Mouse (Mus musculus): ENCODE data around the gene Prkg1.
A peak's percentile ranks its signal among the peaks of the same experiment; 100 is the strongest.

Gene Prkg1

DNA sequence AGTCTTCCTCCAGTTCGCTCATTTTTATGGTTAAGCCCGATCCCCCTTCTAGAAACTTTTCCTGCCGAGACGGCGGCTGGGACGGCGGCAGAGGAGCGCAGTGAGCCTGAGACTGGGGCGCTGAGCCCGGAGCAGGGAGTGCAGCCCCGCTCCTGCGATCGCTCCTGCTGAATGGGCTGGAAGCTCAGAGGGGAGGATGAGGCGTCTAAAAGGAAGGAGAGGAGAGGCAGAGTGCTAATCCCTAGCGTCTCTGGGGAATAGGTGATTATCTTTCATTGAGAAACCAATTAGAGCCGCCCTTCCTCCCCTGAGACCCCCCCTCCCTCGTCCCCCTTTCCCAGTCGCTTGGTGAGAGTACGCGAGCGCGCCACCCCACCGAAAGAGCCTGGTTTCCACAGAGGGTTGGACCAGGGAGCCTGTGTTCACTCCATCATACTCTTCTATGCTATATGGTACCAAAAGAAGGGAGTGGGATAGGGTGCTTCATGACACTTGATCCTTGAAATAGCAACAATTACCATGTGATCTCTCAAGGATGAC is at the start of gene Prkg1:
Gene Prkg1, minus strand, starts transcription at position 233 of the 540 bp plus-strand sequence.
- peak; percentile 68 for DNase-seq (ENCODE audit: low read depth, low spot score)

DNA sequence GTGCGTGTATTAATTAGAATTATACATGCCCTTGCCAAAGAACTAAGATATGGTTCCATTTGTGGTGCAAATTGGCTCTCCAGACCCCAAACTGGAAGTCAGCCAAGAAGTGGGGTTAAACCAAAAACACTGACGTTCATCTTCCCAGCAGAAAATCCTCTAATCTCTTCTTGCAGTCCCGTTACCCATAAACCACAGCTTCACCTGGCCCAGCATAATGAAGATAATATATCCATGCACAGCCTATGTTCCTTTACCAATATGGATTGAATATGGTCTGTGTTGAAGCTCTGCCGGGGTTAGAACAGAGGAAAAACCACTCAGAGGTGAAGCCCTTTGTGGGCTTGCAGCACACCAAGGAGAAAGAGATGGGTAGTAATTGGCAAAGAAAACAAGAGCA is 48.3 kb upstream of the Prkg1 start:
- no peak for DNase-seq (ENCODE audit: low read depth, low spot score)

DNA sequence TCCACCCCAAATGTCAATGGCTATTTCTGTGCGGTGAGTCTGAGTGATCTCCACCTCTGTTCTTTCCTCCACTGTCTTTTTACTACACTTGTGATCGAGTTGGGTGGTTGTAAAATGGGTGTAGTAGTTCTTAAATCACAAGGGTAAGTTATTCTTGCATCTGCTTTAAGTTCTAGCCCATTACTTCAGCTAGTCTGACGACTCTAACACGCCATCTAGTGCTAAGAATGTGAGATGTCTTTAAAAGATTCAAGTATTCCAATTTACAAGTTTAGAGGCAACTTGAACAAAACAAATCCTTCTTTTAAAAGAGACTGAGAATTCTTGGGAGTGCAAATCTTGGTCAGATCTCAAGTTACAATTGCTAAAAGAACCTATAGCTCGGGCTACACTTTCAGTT is 46.5 kb upstream of the Prkg1 start:
- DNase-seq (ENCODE audit: low read depth, low spot score), result peak; percentile 70

DNA sequence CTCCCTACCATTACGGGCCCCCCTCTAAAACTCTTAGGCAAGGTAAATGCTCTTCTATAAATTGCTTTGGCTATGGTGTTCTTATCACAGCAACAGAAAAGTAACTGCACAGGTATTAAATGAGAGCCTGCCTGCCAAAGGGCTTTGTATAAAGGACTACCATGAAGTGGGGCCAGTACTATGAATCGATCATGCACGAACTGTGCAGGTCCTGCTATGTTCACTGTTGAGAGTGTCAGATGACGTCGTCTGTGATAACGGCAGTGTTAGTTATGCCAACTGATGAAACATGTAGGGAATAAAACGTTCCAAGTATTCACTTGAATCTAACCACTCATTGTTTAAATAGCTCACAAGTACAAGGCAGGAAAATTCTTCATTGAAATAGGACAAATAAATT is 40.6 kb upstream of the Prkg1 start:
- DNase-seq (ENCODE audit: low read depth, low spot score), result no peak

DNA sequence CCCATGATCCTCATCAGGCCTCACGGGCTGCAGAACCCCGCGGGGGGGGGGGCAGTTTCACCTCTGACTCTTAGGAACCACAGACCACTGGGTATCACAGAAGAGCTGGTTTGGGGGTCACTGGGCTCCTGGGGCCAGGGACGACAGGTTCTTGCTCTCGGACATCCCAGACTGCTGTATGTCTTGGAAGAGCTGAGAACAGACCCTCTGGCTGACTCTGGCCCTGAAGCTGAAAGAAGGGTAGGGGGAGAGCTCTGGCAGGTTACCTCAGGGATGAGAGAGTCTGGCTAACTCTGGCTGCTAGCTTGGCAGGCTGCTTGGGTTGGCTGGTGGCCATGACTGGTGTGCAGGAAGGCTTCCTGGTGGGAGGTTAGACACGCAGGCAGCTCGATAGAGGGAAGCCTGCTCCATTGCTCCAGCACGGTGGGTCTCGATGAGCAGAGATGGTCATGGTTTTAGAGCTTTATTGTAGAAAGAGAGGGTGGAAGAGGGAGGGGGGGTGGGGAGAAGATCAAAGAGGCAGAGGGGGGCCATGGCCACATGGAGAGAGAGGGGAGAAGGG is 30.7 kb upstream of the Prkg1 start:
- no peak for DNase-seq (ENCODE audit: low read depth, low spot score)

DNA sequence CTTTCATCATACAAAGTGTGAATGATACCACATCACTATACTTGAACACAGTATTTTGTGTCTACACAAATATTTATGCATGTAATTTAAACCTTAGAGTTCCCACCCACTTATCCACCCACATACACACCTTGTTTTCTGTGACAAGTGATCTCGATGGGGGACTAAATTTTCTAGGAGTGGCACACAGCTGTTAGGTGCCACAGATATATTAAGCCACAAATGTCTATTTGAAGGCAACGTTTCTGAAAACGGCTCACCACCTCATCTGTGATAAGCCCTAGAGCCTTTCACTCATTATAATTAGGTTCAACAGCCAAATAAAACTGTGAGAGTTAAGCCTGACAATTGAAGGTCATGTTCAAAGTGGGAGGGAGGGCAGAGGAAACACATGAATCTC is 26.9 kb upstream of the Prkg1 start:
- no peak for DNase-seq (ENCODE audit: low read depth, low spot score)

DNA sequence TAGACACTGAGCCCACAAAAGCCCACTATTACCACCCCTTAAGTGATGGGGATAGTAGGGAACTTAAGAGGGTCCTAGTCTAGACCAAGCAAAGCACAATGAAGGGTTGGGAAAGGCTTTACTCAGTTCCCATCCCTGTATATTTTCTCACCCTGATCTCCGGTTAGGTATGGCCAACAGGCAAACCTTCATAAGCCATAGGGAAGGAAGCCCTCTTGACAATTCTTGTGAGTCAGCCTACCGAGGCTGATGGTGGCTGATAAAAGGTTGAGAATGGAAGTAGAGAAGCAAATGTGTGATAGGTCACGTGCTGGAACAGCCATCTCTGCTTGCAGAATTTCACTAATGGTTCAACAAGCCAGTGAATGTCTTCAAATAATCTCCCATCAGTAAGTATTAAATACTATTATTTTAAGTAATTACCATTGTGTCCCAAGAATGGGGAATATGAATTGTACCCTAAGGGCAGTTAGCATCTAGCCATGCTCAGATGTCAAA is 16.7 kb upstream of the Prkg1 start:
- no peak for DNase-seq (ENCODE audit: low read depth, low spot score)

DNA sequence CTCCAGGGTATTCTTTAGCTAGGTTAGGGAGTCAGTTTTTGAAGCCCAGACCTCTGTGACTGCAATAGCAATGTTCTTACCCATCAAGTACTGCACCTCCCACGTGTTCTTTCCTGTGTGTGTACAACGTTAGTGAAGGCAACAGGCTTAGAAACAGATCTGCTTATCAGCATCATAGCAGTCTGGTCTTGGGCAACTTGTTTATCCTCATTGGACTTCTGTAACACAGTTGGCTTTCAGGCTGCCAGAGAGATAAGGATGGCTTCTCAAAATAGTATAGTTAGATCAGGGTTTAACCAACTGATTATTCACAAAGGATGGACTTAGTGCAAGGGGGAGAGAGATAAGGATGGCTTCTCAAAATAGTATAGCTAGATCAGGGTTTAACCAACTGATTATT is 16.2 kb upstream of the Prkg1 start:
- no peak for DNase-seq (ENCODE audit: low read depth, low spot score)

DNA sequence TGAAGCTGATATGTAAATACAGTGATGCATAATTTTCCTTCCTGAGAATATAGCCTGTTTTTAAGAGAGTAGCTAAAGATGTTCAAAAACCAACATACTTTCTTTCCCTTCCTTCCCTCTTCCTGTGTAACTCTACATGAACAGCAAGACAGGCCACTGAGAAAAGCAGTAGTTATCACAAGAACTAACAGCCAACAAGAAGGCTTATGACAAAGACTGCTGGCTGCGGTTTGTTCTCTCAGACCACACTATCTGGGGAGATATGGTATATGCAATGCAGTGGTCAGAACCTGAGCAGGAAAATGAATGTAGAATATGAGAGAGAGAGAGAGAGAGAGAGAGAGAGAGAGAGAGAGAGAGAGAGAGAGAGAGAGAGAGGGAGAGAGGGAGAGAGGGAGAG is 15.4 kb upstream of the Prkg1 start:
- DNase-seq (ENCODE audit: low read depth, low spot score), result no peak

DNA sequence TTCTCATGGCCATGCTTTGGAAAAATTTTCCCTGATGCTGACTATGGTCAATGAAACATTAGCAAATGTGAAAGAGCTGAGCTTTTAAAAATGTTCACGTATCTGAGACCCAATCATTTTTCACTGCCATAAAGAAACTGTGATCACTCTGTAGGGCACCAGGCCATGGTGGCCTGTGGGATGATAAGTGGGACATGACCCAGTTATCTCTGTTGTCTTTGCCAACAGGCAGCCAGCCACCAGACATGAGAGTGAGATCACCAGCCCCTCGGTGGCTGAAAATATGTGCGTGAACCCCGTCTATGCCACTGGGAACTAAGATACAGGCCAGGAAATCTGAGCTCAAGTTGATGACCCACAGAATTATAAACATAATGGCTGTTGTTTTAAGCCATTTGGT is 14.2 kb upstream of the Prkg1 start:
- DNase-seq (ENCODE audit: low read depth, low spot score), result no peak

DNA sequence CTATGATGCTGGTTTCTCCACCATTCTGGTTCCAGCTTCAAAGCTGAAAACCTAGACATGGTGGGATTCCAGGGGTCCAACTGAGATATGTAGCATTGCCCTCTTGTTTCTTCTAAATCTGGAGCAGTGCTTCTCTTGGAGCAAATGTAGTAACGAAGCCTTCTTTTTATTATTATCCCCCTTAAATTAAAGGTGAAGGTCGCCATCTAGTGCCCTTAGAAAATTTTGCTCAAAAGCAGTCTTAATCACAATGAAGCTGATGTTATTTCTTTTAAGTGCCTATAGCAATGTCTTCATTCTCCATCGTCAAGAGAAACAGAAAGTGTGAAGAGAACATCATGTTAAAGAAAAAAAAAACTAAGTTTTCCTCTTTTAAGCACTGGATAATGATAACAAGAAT is 2.2 kb upstream of the Prkg1 start:
- no peak for DNase-seq (ENCODE audit: low read depth, low spot score)

DNA sequence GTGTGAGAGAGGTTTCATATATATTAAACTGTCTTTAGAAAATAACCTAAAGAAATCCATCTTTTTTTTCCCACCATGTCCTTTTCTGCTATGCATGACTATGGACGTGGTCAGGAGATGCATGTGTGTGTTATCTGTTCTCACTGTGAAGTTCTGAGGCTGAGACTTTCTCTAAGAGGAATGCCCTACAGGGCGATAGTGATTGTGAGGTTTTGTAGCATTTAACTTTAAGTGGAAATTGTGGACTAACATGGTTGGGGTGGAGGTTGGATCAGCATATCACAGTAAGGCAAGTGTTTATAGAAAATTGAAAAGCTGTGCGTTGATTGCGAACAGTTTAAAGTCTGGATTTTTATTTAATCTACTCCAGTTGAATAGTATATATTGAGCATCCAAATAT is 618 bp upstream of the Prkg1 start:
- no peak for DNase-seq (ENCODE audit: low read depth, low spot score)

DNA sequence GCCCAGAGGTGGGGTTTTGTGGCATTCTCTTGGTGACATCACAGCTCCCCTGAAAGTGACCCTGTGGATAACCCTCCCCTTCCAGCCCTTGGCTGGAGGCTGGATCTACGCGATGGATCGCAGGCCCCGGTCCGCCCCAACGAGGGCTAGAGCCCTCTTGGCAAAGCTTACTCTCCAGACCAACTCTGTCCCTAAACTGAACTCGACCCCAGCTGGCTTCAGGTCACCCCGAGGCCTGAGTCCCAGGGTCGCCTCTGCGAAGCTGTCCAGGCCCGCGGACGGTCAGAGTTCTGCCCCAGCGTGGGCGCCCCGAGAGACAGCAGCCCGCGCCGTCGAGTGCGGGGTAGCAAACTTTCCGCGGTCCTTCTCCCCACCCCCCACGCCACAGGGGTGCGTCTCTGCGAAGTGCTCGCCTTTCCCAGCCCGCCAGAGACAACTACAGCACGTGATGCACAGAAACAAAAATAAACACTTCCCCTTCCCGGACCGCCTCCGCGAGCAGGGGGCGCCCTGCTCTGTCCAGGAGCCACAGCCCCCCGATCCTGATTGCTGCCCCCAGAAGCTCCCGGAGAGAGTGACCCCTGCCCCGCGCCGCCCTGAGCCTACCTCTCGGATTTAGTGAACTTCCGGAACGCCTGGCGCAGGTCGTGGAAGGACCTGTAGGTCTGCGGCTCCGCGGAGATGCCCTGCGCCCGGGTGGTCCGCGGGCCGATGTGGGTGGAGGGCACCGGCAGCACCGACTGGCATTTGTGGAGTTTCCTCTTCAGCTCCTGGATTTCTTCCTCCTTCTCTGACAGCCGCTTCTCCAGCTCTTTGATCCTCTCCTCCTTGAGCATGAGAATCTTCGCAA is 657 bp downstream of the Prkg1 start:
- DNase-seq (ENCODE audit: low read depth, low spot score), result peak; percentile 54

DNA sequence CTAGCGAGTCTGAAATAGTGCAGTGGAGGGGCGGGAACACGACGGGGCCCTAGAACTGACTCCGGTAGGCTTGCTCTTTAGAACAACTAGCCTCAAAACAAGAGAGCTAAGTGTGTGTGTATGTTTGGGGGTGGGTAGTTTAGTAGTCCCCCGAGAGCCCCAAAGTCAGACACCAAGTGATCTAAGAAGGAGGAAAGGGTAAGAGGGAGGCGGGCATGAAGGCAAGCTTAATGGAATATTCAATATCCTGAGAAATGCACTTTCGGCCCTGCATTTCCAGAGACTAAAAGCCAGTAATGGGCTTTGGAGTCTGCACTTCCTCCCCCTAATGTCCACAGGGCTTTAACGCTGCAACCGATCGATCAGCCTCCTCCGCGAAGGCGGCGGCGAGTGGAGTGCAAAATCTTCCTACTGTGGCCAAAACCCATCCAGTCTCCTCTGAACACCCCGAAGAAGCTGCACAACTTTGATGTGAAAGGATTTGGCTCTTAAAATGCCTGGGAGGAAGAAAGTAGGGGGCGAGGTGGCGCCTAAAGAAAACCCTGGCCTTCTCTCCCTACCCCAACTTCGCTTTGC is 1.5 kb downstream of the Prkg1 start:
- DNase-seq (ENCODE audit: low read depth, low spot score), result peak; percentile 20

DNA sequence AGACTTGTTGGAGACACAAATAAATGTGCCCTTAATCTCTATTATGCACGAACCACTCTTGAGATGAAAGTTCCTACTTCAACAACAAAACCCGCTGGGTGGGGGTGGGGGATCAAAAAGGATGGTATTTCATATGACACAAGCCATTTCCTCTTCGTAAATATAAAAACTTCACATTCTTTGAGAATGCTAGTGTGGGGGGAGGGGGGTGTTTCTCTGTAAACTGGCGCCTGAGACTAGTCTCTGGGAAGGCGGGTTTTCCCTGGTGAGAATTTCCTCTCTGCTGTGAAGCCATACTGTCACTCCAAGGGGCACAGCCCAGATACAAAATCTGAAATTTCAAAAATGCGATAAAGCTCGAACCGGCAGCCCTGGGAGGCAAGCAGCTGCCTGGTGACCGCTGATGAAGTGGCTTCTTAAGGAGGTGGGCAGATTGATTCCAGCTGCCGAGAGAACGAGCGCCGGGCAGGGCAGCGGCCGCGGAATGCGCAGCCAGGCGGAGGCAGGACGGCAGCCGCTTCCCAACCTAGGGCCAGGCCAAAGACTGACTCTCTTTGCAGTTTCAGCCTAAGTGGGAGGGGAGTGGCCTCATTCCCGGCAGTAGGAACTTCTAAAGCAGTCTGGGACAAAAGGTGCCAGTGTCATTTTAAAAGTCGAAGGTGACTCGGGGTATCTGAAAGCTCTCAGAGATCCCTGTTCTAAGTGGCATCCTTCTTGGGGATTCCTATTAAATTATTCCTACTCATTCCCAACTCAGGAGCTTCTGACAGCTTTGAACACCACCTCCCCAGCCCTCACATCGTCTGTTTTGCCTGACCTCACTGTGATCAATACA is 2.2 kb downstream of the Prkg1 start:
- peak; percentile 66 for DNase-seq (ENCODE audit: low read depth, low spot score)

DNA sequence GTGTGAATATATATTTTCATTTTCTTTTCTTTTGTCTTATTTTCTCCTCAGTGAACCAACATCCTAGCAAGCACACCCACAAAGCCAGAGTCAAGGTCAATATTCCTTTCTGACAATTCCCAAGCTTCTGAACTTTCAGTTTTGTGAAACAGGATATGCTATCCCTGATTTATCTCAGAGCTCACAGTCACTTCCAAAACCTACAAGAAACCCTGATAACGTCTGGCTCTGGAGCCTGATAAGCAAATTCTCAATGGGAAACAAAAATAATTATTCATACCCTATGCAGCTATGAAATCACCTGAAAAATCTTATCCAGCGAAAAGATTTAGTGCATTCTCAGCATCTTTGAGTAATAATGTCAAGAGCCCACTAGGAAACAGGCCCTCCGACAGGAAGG is 5.0 kb downstream of the Prkg1 start:
- DNase-seq (ENCODE audit: low read depth, low spot score), result no peak

DNA sequence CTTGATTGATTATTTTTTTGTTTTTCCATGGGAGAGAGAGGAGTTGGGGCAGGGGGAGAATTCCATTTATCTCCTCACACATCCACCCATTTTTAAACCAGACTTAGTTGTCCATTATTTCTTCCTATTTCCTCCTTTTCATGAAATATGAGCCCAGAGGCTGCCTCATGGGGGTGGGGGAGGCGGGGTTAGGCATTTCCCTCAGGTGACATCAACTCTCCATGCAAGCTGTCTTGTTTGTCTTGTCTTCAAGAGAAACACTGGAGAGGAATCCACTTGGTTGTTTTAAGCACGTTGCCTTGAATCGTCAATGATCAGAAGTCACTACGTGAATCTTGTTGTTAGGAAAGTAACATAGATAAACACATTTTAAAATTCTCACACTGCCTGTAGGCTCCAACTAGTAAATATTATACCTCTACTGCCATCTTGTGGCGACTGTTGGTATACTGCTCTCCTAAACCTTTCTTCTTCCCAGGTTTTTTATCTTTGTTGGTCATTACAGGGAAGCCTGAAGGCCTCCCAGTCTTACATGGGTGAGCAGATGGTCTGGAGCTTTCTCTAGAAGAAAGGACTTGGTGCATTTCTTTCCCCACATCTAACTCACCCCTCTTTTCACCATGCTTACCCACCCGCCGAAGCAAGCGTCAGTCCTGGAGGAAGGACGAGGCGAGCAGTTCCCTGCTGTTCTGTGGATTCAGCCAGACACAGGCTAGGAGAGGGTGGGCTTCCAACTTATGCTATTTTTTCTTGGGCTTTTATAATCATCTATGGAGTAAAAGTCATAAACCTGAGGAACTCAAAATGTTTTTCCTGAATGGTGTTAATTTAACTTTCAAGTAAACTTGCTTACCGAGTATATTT is 8.7 kb downstream of the Prkg1 start:
- peak; percentile 70 for DNase-seq (ENCODE audit: low read depth, low spot score)

DNA sequence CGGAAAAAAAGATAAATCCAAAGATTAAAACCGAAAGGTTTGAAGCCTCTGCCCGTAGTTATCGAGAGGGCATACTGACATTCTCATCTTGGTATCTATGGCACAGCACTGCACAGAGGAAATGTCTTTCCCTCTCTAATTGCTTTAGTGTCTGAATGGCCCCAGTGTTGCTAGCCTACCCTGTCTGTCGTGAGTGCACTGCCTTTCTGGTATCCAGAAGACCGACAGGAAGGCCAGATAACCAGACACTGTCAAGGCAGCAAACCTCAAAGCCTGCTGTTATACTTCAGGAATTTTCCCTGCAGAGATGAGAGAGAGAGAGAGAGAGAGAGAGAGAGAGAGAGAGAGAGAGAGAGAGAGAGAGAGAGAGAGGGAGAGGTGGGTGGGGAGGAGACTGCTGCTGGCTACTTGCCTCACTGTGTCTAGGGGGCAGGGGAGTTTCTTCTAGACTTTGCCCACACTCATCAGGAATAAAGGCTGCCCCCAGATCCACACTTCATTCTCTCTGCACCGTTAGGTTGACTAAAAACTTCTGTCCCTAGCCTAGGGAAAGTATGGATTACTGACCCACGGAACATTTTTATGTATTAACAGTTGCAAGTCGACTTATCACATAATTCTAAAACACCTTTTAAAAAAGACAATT is 10.1 kb downstream of the Prkg1 start:
- DNase-seq (ENCODE audit: low read depth, low spot score), result no peak

DNA sequence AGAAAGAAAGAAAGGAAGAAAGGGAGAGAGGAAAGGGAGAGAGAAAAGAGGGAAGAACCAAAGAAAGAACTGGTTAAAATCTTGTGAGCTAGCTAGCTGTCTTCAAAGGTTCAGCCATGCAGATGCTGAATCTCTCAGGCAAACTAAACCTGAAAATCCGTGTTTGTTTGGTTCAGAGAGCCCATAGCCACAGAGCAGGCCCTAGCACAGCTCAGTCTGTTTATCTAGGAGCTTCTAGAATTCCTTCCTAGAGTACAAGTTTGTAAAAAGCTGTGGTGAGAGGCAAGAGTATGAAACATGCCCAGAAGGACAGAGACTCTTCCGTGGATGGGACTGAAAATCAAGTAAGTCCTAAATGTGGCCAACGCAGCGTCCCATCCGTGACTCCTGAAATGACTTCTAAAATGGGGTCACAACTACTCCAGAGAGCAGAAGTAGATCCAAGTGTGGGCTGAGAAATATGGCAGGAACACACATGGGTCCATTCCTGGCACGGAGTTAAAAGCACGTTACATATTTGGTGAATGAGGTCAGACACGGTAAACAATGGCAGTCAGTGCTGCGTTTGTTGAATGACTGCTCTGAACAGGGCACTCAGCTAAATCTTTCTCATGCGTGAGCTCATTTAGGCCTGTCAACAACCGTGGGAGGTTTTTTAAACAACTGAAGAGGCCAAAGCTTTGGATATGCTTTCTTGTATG is 13.7 kb downstream of the Prkg1 start:
- DNase-seq (ENCODE audit: low read depth, low spot score), result peak; percentile 10

DNA sequence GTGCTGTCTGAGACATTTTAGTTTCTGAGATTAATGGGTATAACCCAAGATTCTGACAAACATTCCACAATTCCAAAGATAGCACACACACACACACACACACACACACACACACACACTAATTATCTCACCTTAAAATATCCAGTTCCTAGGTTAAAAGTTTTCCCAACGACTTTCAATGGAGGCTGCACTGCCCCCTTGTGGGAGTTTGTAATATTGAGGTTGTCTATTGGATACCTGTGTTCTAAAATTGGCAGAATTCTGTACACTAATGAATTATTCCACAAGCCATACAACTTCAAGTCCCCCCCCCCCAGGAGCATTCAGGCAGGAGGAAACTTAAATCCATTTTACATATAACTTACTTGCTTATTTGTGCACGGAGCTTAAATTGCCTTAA is 18.2 kb downstream of the Prkg1 start:
- peak; percentile 54 for DNase-seq (ENCODE audit: low read depth, low spot score)
